Mouse (Mus musculus) E14TG2a.4 (cell line): Measurements from ENCODE around the gene Lmnb2.

ENCODE experiments used
- CTCF ChIP-seq: conservative IDR thresholded peaks from 2 replicates; pipeline ENCODE4 v1.5.1; 2014; ENCODE audit warnings: low read length
- POU5F1 ChIP-seq: IDR thresholded peaks from 2 replicates; pipeline ENCODE4 v1.6.1; 2014; ENCODE audit warnings: low read length, borderline replicate concordance

DNA sequence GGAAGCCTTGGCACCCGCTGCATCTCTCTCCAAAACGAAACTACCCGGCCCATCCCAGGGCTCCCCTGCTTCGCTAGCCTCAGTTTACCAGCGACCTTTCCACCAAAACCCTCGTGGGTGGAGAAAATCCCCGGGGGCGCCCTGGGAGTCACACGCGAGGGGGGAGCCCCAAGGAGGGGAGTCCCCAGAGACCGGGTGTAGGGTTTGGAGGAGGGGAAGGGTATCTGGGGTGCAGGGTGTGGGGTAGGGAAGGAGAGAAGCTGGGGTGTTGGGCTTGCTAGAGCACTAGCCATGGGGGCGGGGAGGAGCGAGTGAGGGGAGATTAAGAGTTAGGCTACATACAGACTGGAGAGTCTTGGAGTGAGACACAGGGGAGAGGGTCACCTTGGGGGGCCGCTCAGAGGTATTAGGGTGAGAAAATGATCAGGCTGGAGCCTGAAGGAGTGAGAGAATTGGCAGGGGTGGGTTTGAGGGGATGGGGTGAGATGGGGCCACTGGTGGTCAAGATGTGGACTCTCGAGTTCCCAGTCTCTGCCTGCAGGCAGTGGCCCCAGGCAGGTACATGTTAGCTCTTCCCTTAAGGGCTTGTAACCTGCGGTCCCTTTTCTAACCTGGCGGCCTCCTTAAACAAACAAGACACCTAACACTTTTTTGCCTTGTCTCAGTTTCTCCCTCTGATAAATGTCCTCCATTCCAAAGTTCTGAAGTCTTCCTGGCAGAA, 14.8 kb upstream of the Lmnb2 start:
- no peak for TF ChIP-seq CTCF
- TF ChIP-seq POU5F1: no peak
